Mouse (Mus musculus) frontal cortex, adult 2 months (tissue): ENCODE measurements at regions not wholly inside any gene's neighbourhood (a gene's known extent, or its start where the extent isn't known, plus 50 kb on each side); places are given as distances from the start of the nearest gene placed in this dataset.
"Not testable (repeated sequence)": the region's sequence is repeated elsewhere in the genome, so short reads cannot be mapped to it uniquely, and the experiment has no call there.

Experiments
- DNase-seq, 2 experiments: peaks; one replicate each; pipeline ENCODE4 v3.0.0; 2022; ENCODE audit warnings: low spot score in 1 of 2; ENCODE audit errors: extremely low spot score in 1 of 2

GRCm38 (mm10) chr10:117454171-117454500 lies 74.3 kb upstream of the Cpsf6 start:
- DNase-seq = no peak

DNA sequence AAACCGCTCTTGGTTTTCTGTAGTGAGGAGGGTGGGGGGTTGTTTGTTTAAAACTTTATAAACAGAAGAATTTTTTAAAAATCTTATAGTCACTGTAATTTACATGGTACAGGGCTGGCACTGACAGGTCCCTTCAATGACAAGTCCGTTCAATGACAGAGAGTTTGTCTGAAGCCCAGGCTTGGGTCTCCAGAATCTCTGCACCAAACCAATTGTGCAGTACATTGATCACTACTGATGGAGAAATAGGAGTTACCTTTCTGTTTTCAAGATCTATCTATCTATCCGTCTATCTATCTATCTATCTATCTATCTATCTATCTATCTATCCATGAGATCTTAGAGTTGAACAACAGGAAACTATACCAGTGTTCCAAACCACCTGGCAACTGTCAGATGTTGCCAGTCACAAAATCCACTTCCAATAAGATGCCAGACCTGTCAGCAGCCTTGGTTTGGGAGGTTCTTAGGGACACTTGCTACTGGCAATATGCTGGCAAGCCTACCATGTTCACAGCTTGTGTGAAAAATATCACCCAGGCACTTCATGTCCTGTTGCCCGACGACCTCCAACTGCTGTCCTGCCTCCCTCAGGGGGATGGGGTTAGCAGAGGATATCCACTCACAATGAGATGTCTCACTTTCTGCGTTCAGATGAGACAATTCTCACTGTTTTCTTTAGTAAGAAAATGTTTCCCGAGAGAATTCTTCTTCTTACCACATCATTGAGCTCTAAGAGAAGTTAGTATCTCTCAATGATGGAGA lies 73.8 kb upstream of the Cpsf6 start:
- DNase-seq = no peak

DNA sequence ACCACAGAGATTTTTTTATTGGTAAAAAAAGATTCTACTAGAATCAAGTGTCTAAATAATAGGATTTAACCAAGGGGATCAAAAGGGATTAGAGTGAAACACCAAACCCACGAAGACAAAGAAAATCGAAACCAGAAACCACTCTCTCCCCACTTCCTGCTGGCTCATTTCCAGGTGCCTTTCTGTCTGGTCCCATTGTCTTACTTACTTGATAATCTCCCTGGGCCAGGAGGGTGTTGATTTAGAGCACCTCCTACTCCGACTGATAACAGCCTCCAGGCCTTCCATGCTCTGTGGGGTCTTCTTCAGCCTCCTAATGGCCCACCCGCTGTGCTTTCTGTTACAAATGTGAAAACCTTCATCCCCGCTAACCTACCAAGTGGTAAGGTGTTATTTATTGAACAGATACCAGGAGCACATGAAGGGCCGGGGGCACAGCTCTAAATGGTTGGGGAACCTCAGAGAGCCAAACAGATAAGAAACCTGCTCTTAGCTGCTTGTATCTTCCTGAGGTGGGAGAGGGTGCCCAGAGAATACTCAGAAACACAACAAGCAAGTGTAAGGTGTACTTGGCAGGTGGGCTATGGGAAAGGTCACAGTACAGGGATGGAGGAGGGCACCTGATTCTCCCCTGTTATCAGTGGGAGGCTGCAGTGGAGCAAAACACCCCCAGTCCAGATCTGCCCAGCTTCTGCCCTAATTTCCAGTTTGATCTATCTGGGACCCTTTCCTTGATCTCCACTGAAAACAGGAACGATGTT lies 72.6 kb upstream of the Cpsf6 start:
- DNase-seq = no peak

DNA sequence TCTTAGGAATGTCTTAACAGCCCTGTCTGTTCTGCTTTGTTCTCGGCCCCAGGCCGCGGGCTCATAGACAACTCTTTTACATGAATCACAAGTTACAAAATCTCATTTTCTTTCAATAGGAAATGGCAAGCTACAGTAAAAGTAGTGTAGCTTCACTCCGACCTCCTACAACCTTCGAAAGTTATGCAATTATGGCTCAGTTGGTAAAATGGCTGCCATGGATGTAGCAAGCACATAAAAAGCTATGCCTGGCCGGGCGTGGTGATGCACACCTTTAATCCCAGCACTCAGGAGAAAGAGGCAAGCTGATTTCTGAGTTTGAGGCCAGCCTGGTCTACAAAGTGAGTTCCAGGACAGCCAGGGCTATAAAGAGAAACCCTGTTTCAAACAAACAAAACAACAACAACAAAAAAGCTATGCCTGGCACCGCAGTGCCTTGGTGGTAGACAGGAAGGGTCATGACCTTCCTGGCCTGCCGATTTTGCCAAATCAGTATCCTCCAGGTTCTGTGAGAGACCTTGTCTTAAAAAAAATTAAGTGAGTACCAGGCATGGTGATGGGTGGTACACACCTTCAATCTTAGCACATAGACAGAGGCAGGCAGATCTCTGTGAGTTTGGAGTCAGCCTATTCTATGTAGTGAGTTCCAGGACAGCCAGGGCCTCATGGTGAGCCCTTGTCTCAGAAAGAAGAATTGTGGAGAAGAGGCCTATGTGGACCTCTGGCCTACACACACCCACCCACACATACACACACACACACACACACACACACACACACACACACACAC lies 71.8 kb upstream of the Cpsf6 start:
- DNase-seq = no peak

GRCm38 (mm10) chr10:117450631-117451030 lies 70.8 kb upstream of the Cpsf6 start:
- DNase-seq = no peak

DNA sequence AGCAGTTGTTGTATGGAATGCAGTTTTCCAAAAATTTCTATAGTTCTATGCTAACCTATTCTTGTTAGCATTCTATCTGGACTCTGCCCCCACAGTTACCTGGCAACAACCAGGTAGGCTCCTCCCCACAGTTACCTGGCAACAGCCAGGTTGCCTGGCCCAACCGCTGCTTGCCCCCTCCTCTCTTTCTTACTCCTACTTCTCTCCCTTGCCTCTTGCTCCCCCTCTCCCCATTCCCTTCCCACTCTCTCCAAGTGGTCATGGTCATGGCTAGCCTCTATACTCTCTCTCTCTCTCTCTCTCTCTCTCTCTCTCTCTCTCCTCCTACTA lies 70.4 kb upstream of the Cpsf6 start:
- DNase-seq = no peak

- no peak for DNase-seq
Observed at GRCm38 (mm10) chr10:117449416-117450239, 69.8 kb upstream of the Cpsf6 start.

GRCm38 (mm10) chr10:117448783-117449182 lies 69.0 kb upstream of the Cpsf6 start:
- not testable (repeated sequence) for DNase-seq

DNA sequence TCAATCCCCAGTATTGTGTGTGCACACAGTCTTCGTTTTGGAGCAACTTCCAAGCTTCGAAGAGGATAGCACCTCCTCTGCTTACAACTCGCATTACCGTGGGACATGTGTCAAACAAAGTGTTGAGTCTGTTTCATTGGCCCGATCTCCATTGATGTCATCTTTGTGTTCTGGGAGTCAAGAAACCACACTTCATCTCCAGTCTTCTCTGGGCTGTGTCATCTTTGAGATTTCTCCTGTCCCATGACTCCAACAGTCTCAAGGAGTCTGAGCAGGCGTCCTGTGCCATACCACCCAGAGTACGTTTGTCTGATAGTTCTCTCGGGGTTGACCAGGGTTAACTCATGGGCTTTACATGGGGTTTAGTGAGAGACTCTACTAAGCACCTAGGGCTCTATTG lies 67.8 kb upstream of the Cpsf6 start:
- DNase-seq = no peak

DNA sequence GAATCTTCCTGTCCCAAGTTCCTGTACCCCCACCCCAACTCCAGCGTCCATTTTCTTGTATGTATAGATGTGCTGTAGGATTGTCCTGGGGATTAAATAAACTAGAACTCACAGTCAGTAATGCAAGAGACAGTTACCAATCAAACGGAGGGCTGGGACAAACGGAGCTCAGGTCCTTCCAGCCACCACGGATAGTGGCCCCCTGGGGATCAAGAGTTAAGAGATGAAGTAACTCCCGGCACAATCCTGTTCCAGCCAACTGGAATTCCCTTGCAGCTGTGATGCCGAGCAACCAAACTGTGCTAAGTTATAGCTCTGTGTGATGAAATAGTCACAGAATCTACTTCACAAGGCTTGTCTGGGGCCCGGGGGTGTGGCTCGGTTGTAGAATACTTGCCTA lies 67.4 kb upstream of the Cpsf6 start:
- DNase-seq = no peak

GRCm38 (mm10) chr10:117446776-117447175 lies 67.0 kb upstream of the Cpsf6 start:
- DNase-seq = no peak

DNA sequence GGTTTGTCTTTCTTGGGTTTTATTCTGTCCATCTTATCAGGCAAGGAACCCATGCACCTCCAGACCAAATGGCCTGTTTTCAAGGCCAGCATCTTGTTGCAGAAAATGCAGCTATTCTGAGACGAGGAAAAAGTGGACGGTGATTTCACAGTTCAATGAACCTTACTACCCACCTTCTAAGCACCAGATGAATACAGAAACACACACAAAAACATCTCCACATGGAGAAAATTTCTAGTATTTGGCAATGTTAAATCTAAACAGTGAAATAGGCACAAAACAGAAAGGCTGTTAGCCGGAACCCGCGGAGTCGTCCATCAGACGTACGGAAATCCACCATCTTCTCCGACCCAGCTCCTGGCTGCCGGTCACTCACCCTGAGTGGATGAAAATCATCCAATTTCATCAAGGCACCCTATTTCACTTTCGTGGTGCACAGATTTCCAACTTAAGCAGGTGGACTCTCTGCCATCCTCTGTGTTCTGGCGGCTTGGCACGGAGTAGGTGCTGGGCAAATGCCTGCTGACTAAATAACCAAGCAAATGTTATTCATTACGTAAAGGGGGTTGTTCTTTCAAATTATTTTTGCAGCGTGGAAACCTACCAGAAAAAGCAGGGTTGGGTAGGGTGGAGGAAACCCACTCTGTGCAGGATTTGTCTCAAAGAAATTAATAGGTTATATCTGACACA lies 66.1 kb upstream of the Cpsf6 start:
- no peak for DNase-seq

- no peak for DNase-seq
Observed at GRCm38 (mm10) chr10:117445181-117445790, 65.5 kb upstream of the Cpsf6 start.

DNA sequence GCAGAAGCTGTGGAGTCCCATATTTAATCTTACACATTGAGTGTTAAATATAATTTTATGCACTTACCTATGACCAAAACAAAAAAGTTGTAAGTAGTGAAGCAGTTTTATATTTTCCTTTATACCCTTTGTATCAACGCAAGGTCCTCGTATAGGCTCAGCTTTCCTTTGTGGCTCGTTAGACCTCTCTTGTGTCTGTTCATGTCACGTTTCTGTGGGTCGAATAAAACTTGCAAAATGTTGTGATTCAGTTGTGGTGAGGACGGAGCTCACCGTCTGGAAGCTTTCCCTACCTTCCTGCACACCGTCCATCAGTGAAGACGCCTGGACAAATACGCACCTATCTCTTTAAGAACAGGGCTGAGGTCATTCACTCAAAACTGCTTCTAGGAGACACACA lies 64.9 kb upstream of the Cpsf6 start:
- DNase-seq = no peak

GRCm38 (mm10) chr10:117443426-117444350 lies 63.9 kb upstream of the Cpsf6 start:
- DNase-seq = no peak

GRCm38 (mm10) chr10:117441979-117442803 lies 62.4 kb upstream of the Cpsf6 start:
- DNase-seq = no peak

- no peak for DNase-seq
Observed at GRCm38 (mm10) chr10:117441121-117441978, 61.5 kb upstream of the Cpsf6 start.
